Mouse (Mus musculus): ENCODE data around the gene Hes1.

- TF ChIP-seq CTCF (IDR thresholded peaks at IDR 0.05; ENCODE audit: low read depth, low read length) (no peak), POLR2A (IDR thresholded peaks at IDR 0.05; ENCODE audit: borderline replicate concordance, low read depth, low read length) (no peak)
Measured at GRCm38 (mm10) chr16:30024681-30025262, 39.4 kb upstream of the Hes1 start.

Measured in bone marrow macrophage, adult 2 months (primary cell).